Mouse (Mus musculus): ENCODE measurements at regions not wholly inside any gene's neighbourhood (a gene's known extent, or its start where the extent isn't known, plus 50 kb on each side); places are given as distances from the start of the nearest gene placed in this dataset.

DNA sequence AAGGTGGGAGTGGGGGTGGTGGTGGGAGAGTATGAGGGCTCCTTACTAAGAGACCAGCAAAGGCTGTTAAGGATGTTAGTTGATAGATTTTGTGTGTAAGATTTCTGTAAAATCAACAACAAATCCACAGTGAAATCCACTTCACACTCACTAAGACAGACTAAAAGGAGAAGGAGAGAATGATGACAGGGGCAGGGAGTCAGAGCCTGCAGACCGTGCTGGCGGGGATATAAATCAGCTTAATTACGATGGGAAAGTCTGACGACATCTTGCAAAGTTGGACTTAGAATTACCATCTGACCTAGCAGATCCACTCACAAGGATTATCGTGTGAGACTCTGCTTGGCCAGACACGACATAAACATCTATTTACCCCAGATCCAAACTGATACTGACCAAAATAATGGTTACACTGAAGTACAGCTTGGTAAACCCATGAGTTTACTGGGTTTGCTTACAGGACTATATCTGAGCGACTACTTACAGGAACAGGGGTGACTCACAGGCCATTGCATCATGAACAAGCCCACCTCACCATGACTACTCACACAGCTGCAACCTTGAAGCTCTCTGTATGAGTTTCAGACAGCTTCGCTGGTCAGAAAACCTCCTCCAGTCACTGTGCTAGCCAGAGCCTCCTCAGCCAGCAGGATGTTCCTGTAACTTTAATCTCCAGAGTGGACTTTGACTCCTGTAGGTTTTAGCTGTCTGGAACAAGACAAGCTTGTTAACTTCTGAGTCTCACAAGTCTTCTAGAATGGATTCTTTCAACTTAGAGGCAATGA, 50.5 kb upstream of the Ednra start:
- no peak for DNase-seq (ENCODE audit: low read depth, low spot score)

DNA sequence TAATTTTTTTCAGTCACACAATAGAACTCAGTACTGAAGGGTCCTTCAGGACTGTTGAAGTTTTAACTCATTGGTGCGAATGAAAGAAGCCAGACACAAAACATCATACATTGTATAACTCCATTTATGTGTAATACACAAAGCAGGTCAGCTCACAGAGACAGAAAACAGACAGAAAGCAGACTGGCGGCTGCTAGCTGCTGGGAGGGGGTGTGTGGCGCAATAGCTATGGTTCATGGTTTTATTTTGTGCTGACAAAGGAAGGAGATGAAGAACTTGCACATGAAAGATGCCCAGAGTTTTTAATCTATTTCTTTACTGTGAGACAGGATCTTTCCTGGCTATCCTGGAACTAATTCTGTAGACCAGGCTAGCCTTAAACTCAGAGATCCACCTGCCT, 51.3 kb upstream of the Ednra start:
- no peak for DNase-seq (ENCODE audit: low read depth, low spot score)

DNA sequence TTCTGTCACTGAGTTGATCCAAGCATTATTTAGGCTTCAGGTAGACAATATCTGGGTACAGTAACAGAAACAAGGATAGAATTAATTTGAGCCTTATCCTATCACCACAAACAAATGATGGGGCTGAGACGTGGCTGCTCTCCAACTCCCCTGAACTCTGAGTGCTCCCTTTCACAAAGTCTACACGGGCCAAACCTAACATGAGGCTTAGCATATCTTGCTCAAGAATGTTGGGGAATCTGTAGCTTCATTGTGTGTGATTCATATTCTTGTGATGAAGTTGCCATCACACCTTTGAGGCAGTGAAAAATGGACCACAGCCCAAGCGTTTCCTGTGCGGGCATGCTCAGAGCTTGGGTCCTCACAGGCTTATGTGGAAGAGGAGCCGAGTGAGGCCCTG, 53.3 kb upstream of the Ednra start:
- DNase-seq (ENCODE audit: low read depth, low spot score) = no peak

DNA sequence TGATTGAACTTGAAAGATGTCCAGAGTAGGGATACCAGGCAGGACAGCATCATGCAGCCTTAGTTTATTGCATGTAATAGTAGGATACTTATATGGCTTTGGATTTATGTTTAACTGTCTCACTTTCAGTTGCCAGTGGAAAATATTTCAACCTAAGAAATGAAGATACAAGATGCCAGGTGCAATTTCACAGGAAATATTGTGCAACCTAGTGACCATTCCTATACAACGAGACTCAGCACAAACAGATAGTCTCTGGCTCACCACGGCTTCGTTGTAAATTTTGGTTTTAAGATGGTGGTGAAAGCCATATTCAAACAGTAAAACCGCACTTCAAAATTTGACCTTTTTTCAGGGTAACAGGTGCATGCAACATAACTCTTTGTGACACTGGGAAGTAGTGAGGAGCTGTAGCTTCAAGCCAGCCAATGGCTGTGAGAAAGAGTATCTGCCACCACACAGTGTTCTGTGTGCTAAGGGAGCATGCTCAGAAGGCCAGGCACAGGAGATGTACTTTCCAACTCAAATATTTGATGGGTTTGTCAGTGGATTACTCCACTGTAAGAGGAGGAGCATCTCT, 61.5 kb upstream of the Ednra start:
- no peak for DNase-seq (ENCODE audit: low read depth, low spot score)

DNA sequence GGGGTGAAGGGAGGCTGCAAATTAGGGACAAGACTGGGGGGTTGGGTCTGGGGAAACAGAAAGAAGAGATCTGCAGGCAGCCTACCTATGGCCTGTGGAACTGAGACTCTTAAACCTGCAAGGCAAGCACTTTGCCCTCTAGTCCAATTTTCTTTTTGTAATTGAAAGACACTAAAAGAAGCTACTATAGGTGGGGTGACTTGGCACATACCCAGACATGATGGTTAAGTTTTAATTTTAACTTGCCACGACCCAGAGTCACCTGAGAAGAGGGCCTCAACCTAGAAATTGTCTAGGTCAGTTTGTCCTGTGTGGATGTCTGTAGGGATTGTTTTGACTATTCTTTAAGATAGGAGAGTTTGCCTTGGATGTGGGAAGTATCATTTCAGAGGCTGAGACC, 70.6 kb upstream of the Ednra start:
- DNase-seq (ENCODE audit: low read depth, low spot score) = no peak

DNA sequence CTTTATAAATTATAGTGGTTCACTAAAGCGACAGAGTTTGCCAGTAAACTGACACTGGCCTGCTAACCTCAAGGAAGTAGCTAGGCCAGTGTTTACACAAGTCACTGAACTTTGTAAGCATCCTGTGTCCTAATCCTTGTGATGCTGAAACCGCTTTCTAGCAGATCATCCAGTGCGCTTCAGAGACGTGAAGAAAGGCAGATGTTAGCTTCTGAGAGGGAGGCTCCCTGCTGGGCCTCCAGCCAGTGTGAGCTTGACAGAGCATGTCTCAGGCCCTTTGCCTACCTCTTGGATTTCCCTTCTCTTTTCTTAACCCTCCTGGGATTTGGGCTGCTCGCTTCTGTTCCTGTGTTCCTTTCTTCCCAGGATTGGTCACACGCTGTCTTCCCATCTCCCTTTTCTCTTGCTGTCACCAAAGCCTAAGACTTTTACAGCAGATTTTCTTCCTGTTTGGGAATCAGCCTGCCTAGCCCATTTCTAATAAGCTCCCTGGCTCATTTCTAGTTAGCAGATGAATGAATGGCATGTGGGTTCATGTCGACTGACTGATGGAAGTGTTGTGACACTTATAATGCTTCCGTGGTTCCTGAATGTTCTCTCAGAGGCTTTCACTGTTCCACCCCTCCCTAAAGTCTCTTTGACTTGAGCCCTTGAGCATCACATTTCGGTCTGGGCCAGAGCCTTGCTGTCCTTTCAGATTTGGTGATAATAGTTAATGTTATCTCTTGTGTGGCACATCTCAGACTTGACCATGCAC, 79.1 kb upstream of the Ednra start:
- no peak for DNase-seq (ENCODE audit: low read depth, low spot score)

DNA sequence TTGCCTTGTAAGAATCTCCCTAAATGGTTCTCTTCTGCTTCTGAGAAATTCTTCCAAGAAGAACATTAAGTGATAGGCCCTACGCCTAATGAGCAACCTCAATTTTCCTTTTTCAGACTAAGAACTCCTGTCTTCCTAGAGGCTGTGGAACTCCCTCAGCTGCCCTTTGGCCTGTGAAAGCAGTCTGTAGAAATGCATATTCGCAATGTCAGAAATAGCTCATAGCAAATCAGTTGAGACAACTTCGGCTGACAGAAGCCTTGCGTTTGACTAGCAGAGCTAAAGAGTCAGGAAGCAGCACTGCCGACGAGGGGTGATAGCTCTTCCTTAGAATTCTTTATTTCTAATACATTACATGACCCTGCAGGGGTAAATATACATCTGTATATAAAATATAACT, 80.3 kb upstream of the Ednra start:
- DNase-seq (ENCODE audit: low read depth, low spot score) = no peak

DNA sequence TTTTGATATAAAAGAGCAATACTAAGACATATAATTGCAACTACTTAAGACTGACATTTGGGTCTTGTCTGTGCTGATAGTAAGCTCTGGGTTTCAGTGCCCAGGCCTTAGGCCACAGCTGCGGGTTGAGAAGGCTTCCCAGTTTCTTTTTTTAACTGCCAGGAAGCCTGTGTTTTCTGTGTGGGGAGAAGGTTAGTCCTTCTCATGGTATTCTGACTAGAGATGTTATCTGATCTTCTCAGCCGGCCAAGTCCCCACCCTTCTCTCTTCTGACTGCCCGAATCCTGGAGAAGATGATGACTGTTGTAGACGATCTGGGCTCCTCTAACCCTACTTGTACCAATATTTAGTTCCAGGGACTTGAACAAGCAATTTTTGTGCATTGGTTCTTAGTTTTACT, 80.7 kb upstream of the Ednra start:
- DNase-seq (ENCODE audit: low read depth, low spot score) = no peak

DNA sequence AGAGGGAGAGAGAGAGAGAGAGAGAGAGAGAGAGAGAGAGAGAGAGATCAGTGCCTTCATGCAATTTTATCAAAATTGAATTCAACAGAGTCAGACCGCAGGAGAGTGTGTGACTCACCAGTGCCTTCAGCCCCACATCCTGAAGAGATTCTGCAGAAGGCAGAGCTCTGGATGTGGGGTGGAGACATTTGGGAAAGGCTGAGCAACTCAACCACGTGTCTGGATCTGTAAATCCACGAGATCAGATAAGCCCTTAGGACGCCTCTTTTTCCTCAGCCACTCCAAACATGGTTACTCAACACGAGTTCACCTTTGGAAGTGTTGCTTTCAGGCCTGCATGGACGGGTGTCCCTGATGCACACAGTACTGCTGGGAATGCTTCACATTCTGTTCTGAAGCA, 81.4 kb upstream of the Ednra start:
- DNase-seq (ENCODE audit: low read depth, low spot score) = no peak

DNA sequence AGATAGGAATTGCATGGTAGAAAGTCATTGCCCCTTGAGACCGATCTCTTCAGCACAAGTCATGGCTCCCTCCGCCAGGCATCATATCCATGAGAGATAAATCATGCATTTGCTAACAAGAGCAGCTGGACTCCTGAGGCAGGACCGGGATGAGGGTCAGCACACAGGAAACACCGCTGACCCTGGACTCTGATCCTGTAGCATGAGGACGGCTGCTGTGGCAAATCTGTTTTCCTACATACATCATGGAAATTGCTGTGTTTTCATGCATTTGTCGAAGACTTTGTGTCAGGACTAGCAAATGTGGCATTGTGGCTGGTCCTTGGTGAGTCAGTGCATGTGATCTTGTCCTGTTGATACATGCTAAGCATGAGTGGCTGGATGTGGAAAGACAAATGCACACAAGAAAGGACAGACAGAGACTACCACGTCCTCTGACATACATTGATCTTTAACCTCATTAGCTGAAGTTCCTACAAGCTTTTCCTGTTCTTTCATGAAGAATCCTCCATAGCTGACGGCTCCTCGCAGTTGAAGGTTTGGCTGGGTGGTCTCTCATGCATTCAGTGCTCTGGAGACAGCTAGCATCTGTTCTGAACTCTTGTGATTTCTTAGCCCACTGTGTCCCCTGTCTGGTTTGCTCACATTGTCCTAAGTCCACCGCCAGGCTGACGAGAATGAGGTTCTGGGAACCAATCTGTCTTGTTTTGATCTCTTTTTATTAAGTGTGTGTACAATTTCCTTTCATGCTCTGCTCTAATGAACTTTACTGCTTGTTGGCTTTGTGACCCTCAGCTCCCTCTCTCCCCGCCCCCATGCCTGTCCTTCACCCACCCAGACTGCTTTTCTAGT, 90.8 kb upstream of the Ednra start:
- no peak for DNase-seq (ENCODE audit: low read depth, low spot score)

DNA sequence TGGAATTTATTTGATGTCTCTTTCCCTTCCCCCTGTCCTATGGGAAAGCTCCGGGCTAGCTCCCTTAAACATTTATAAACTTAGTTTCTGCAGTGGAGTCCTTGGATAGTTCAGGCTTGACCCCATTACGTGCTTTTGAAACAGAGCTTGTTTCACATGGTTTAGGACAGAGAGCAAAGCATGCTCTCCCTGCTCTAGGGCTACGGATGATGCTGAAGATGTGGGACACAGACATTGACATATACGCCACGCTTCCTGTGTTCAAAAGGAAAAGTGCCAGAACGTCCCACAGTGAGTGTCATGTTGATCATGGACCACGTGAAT, 91.3 kb upstream of the Ednra start:
- no peak for DNase-seq (ENCODE audit: low read depth, low spot score)

DNA sequence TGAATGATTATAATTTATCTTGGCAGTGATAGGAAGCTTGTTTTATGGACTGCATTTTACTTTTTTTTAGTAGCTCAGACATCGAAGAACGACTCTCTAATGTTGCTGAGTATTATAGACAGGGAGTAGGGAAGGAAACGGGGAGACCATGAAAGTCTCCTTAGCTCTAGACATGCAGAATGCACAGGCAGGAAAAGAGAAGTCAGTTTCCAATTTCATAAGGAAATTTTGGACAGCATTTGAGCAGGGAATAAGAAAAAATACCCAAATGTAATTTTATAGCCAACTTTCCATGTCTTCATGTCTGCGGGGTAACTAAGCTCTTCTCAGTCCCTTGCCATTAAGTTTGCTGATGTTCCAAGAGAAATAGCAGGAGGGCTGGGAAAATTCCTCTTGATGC, 92.0 kb upstream of the Ednra start:
- DNase-seq (ENCODE audit: low read depth, low spot score) = no peak

DNA sequence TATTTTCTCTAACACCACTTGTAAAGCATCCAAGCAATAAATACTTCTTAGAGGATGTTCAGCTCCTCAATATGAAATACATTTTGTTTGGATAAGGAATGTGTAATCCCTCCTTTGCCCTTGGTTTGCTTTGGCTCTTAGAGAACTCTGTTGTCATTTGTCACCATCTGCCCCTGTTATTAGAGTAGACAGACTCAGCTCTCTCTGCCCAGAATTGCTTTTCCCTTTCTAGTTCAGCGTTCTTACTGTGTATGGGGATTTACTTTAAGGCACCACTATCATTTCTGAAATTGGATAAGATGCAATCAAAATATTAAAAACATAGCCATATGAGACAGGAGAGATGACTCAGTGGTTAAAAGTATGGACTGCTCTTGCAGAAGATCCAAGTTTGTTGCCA, 101.5 kb upstream of the Ednra start:
- no peak for DNase-seq (ENCODE audit: low read depth, low spot score)

DNA sequence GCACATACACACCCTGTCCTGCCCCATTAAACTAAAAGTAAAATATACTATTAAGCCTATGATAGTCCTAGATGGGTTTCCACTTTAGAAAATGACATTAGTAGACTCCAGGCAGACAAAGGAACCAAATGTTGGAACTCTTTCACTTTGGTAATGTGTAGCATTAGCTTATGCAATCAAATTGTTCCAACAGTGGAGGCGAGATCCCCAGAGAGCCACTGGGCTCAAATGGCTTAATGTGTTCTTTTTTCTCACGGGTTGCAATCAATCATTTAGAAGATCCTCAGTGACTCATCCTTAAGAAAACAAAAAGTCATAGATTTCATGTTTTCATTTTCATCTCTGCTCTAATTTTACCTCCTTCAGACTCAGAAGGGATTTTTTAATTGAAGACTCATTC, 102.0 kb upstream of the Ednra start:
- DNase-seq (ENCODE audit: low read depth, low spot score) = no peak

DNA sequence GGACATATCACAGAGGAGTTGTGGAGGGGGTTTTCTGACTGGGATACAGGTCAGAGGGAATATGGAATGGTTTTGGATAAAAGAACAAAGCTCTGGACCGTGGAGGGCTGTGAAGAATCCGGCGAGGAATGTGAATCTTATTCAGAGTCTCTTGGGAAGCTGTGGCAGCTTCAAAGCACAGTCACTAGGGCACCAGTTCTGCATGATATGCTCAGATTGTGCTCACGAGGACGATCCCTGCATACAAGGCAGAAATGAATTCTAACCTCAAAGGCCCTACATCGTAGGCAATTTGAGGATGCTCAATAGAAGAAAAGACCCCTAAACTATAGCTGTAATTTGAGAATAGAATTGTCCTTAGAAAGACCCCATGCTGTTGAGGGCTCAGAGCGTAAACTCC, 103.8 kb upstream of the Ednra start:
- DNase-seq (ENCODE audit: low read depth, low spot score) = no peak

DNA sequence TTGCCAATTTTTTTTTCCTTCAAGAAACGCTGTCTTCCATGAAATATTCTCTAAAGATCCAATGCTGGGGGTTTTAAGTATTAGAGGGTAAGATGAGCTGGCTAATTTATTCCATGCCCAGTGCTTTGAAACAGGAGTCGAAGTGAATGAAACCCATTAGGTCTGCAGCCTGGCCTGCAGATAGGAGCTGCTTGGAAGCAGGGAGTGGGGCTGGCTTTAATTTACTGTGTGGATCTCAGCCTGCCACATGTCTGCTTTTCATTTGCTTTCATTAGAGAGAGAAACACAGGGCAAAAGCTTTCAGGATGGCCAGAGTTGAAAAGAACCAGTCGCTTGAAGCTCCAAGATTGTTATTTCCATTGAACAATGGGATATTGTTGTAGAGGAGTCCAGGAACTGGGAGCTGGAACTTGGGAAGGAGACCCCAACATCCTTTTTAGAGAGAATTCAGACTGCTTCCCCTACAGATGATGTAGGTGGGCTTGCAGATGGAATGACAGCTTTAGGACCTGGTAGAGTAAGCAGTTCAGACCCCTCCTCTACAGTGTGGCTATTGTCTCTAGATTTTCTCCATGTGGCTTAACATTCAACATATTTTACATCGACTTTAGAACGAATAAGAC, 105.0 kb upstream of the Ednra start:
- no peak for DNase-seq (ENCODE audit: low read depth, low spot score)

DNA sequence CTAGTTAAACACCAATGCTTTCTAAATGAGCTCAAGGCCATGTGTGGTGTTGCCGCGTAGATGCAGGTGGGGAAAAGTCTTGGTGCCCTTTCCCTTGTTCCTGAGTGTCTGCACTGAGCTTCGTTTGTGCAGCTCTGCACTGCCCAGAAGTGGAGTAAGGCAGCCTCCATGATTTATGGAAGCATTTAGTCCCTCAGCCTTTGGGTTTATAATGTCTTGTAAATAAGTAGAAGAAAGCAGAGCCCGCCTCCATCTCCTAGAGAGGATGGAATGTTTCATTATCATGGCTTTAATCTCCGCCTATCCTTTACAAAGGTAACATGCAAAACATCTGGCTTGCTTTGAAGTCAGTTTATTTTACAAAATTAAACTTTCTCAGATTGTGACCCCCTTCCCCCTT, 105.5 kb upstream of the Ednra start:
- no peak for DNase-seq (ENCODE audit: low read depth, low spot score)

DNA sequence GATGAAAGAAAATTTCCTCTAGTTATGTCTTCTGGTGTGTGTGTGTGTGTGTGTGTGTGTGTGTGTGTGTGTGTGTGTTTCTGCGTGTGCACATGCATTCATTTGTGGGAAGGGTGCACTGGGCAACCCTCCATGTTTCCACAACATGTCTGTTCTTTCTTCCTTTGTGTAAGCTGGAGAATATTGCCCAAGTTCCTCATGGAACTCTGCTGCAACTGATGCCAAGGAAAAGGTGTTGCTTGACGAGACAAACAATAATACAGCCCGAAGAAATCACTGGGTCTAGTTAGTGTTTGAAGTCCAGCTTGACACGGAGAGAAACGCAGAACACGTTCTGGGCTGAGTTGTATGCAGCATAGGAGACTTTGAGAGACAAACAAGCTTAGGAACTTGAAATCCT, 110.0 kb upstream of the Ednra start:
- DNase-seq (ENCODE audit: low read depth, low spot score) = no peak

DNA sequence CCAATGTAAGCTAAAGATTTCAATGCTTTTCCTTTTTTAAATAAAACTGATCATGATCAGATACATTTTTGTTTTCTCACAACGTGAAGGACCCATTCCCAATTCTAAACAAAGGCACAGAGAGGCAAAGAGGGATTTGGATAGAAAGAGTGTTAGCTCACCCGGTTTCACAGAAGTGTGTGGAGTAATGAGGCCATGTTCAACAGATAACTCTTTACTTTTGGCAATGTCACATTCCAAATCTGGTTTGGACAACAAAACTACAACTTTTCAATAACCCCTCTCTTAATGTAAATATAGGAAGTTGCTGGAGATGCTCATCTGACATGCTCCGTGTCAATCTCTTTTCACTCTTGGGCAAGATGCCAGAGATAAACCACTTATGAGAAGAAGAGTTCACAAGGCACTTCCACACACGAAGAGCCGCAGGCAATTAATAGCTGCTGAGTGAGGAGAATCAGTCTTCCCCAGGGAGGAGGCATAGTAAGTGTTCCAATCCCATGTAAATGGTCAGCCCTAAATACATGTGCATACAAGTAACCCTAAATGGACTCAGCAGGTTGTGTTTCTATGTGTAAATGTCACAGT, 112.7 kb upstream of the Ednra start:
- DNase-seq (ENCODE audit: low read depth, low spot score) = no peak

DNA sequence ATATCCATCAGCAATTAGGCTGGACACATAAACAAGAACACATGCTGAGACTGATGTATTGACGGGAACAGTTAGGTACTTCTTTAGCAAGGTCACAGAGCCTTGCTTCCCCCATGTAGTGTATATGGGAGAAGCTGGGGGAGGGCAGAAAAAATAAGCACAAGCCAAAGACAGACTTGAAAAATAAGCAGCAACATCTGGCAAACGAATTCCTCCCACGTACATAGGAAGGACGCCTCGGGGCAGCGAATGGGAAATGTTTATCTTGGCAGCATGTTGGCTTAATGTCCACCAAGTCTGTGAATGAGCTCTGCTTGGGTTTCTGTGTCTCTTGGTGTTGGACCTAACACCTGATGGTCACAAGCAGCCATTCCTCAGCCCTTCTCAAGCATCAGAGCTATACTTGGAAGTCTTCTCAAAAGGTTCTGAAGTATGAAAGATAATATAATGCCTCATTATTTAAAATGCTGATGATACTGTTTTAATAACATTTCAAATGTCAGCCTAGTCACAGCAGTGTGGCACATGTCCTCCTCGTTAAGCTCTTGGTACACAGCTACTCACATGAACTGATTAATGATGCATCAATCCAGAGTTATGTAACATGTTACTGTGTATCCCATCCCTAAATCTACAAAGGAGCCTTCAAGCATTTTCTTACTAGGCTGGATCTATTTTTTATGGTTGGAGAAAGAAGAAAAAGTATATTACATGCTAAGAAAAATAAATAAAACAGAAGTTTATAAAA, 118.3 kb upstream of the Ednra start:
- DNase-seq (ENCODE audit: low read depth, low spot score) = no peak

DNA sequence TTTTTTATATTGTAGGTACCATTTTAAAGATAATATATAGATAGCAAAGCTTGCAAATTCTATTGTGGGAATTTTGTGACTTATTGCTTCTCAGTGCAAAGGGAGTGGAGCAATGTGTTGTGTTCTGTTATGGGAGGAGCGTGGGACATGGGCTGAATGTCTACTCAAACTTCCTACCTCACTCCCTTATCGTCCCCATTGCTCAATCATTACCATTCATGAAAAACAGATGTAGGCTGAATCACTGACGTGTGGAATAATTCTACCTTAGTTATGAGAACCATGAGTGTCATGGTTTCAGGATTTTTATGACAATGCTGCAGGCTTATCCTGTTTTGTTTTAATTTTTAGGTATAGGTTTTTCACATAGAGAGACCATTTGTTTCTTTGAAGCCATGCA, 119.0 kb upstream of the Ednra start:
- no peak for DNase-seq (ENCODE audit: low read depth, low spot score)

Data from retina, adult 2 months (tissue).